Mouse (Mus musculus) spleen, postnatal 0 days (tissue): ENCODE measurements around the gene Ehmt1. TPM values are rescaled to one million over a fixed set of nuclear protein-coding genes. Genes with fewer than 3 reads are reported as not detected.

Source experiments
- polyA plus RNA-seq: library from polyadenylated mRNA; unstranded; fragments of >200 nt; fragmentation: Nextera tagmentation; extraction: Ambion mirVana; gene quantifications from 2 replicates; pipeline ENCODE4 v1.2.1, GENCODE M21; 2015

Gene Ehmt1
- polyA plus RNA-seq: 25.0 and 28.0 TPM in 2 replicates

GRCm38 (mm10) chr2:24918930-24919838, at the start of gene Ehmt1:
Ehmt1 (minus strand) TSS chr2:24919614.

GRCm38 (mm10) chr2:24962304-24963000, 43.0 kb upstream of the Ehmt1 start, which contains the start of gene Dph7:
Dph7 (plus strand) TSS chr2:24962400.

GRCm38 (mm10) chr2:24949421-24950188, 30.2 kb upstream of the Ehmt1 start, which contains the start of gene Zmynd19:
Zmynd19 (plus strand) TSS chr2:24949792.

GRCm38 (mm10) chr2:24935057-24935796, 15.8 kb upstream of the Ehmt1 start, which contains the start of gene Arrdc1:
Arrdc1 (minus strand) TSS chr2:24935252.

GRCm38 (mm10) chr2:24763115-24763557, 156.3 kb downstream of the Ehmt1 start, which contains the start of gene Cacna1b:
Cacna1b (minus strand) TSS chr2:24763152.

Other genes with a start within 250 kb of the Ehmt1 start
- gene Cacna1b, start 156.5 kb downstream of the Ehmt1 start, polyA plus RNA-seq: 0.01 and 0.06 TPM in 2 replicates
- gene Arrdc1, start 15.6 kb upstream of the Ehmt1 start, polyA plus RNA-seq: 39.2 and 50.4 TPM in 2 replicates
- gene Zmynd19, start 30.2 kb upstream of the Ehmt1 start, polyA plus RNA-seq: 13.4 and 15.2 TPM in 2 replicates
- 15.2 and 15.6 TPM in 2 replicates for gene Dph7, start 42.8 kb upstream of the Ehmt1 start, polyA plus RNA-seq
- gene Mrpl41, start 55.5 kb upstream of the Ehmt1 start, polyA plus RNA-seq: 97.8 and 105 TPM in 2 replicates
- gene Pnpla7, start 56.4 kb upstream of the Ehmt1 start, polyA plus RNA-seq: 24.9 and 30.7 TPM in 2 replicates
- gene Nsmf, start 134.7 kb upstream of the Ehmt1 start, polyA plus RNA-seq: 16.5 and 22.2 TPM in 2 replicates
- not detected in 2 replicates for gene Entpd8, start 160.7 kb upstream of the Ehmt1 start, polyA plus RNA-seq
- 0.07 and 0.21 TPM in 2 replicates for gene Noxa1, start 175.5 kb upstream of the Ehmt1 start, polyA plus RNA-seq